Mouse (Mus musculus) kidney, postnatal 0 days (tissue): Measurements from ENCODE around the gene Il4. TPM values are rescaled to one million over a fixed set of nuclear protein-coding genes. Genes with fewer than 3 reads are reported as not detected.

ENCODE experiments used
- ATAC-seq: fragments of 200-750 bp; cut with Nextera tagmentation; replicated peaks from 2 replicates; pipeline ENCODE4 v1.8.0; 2017; ENCODE audit warnings: low read depth, moderate number of reproducible peaks, moderate TSS enrichment, moderate library complexity; ENCODE audit not compliant: low FRiP score
- DNase-seq: peaks from one replicate; pipeline ENCODE4 v3.0.0-alpha.2; 2016; ENCODE audit warnings: low spot score
- H3K27ac ChIP-seq: fragments of 300-500 bp; sonication (generic); 2 replicates; pipeline ENCODE4 v1.5.1; 2014; ENCODE audit warnings: mild to moderate bottlenecking
- H3K27me3 ChIP-seq: fragments of 300-500 bp; sonication (generic); 2 replicates; pipeline ENCODE4 v1.6.1; 2014; ENCODE audit warnings: low read length, mixed read lengths; ENCODE audit not compliant: insufficient read depth
- H3K36me3 ChIP-seq: fragments of 300-500 bp; sonication (generic); 2 replicates; pipeline ENCODE4 v1.6.1; 2014; ENCODE audit warnings: low read length, mixed read lengths; ENCODE audit not compliant: insufficient read depth
- H3K4me1 ChIP-seq: fragments of 300-500 bp; sonication (generic); replicated peaks from 2 replicates; pipeline ENCODE4 v1.6.1; 2014; ENCODE audit warnings: antibody characterized with exemption, low read length, mixed read lengths; ENCODE audit not compliant: insufficient read depth
- H3K4me2 ChIP-seq: fragments of 300-500 bp; sonication (generic); 2 replicates; pipeline ENCODE4 v1.6.1; 2014; ENCODE audit warnings: mild to moderate bottlenecking, low read length, moderate library complexity, mixed read lengths
- H3K4me3 ChIP-seq: fragments of 300-500 bp; sonication (generic); replicated peaks from 2 replicates; pipeline ENCODE4 v1.5.1; 2014; ENCODE audit warnings: low read depth, low read length
- H3K9ac ChIP-seq: fragments of 300-500 bp; sonication (generic); 2 replicates; pipeline ENCODE4 v1.6.1; 2014; ENCODE audit warnings: low read depth, low read length
- H3K9me3 ChIP-seq: fragments of 300-500 bp; sonication (generic); replicated peaks from 2 replicates; pipeline ENCODE4 v1.6.1; 2016; ENCODE audit warnings: low read length, inconsistent platforms, mixed read lengths
- CTCF ChIP-seq: IDR thresholded peaks from 2 replicates; pipeline ENCODE4 v1.5.1; 2016; ENCODE audit warnings: antibody characterized with exemption, low read depth, mild to moderate bottlenecking, moderate library complexity
- WGBS: fragments of 180-500 bp; shearing (Covaris S2); extraction: QIAGEN DNeasy Blood & Tissue Kit; methylation state at CpG from one replicate; pipeline ENCODE4 v1.1.7; 2014; 5-methylcytosine and 5-hydroxymethylcytosine counted together
- polyA plus RNA-seq: library from polyadenylated mRNA; unstranded; fragments of >200 nt; fragmentation: Nextera tagmentation; extraction: Ambion mirVana; gene quantifications from 2 replicates; pipeline ENCODE4 v1.2.1, GENCODE M21; 2015

The Il4 gene
- polyA plus RNA-seq, 1 experiment from 2014 or later: 0.78 TPM

- WGBS: 16% methylated on average over 21 of the region's 21 CpGs
- H3K4me2 ChIP-seq: peak overlapping the region; percentile 31
These were observed 18.8 kb upstream of the Il4 start for GRCm38 (mm10) chr11:53637046-53637802.

GRCm38 (mm10) chr11:53636183-53636646 lies 17.7 kb upstream of the Il4 start:
- H3K9ac ChIP-seq: peak overlapping the region; percentile 31; the same call in 1 of the 2 replicates
- TF ChIP-seq CTCF: no peak
- peaks cover 8% of the 10 kb centered on the region for H3K4me1 ChIP-seq
- H3K4me2 ChIP-seq: peak overlapping the region; percentile 60
- 2% methylated on average over 33 of the region's 40 CpGs for WGBS
- peak; percentile 28 for DNase-seq
- no peaks in the 10 kb centered on the region for H3K9me3 ChIP-seq
- no peaks in the 10 kb centered on the region for H3K36me3 ChIP-seq
- ATAC-seq: peak; percentile 52
- no peak overlapping the region for H3K27ac ChIP-seq
- H3K27me3 ChIP-seq: no peaks in the 10 kb centered on the region
- peak overlapping the region; percentile 28 for H3K4me3 ChIP-seq

More at GRCm38 (mm10) chr11:53637046-53637802, 18.8 kb upstream of the Il4 start:
- H3K9ac ChIP-seq: no peak overlapping the region
- DNase-seq: peak; percentile 54
- H3K36me3 ChIP-seq: no peaks in the 10 kb centered on the region
- 0 out of 2 replicates have a peak, but pooled peaks have one; percentile 43 for ATAC-seq
- no peak overlapping the region for H3K27ac ChIP-seq
- H3K4me3 ChIP-seq: no peak overlapping the region
- no peaks in the 10 kb centered on the region for H3K27me3 ChIP-seq
- H3K9me3 ChIP-seq: no peaks in the 10 kb centered on the region
- peaks cover 8% of the 10 kb centered on the region for H3K4me1 ChIP-seq
- TF ChIP-seq CTCF: no peak

GRCm38 (mm10) chr11:53635590-53636182 lies 17.2 kb upstream of the Il4 start:
- no peak for ATAC-seq
- Histone ChIP-seq H3K4me3 (peak overlapping the region; percentile 28; the same call in 1 of the 2 replicates), H3K27me3 (no peaks in the 10 kb centered on the region), H3K4me2 (peak overlapping the region; percentile 60), H3K4me1 (peaks cover 8% of the 10 kb centered on the region), H3K27ac (no peak overlapping the region), H3K9me3 (no peaks in the 10 kb centered on the region), H3K36me3 (no peaks in the 10 kb centered on the region), H3K9ac (no peak overlapping the region)
- 50% methylated on average over 9 of the region's 9 CpGs for WGBS
- TF ChIP-seq CTCF: no peak
- no peak for DNase-seq

GRCm38 (mm10) chr11:53634556-53634955 lies 16.1 kb upstream of the Il4 start, which contains the start of gene Il13:
Il13 (minus strand) TSS chr11:53634702.
- Histone ChIP-seq H3K9ac (no peak within 1 kb of the TSS), H3K9me3 (no peaks in the 10 kb centered on the region), H3K4me2 (no peak within 1 kb of the TSS), H3K27ac (no peak within 1 kb of the TSS), H3K4me1 (peaks cover 8% of the 10 kb centered on the region), H3K36me3 (no peaks in the 10 kb centered on the region), H3K4me3 (no peak within 1 kb of the TSS), H3K27me3 (no peaks in the 10 kb centered on the region)
- 88% methylated on average over 8 of the region's 8 CpGs for WGBS
- no peak for DNase-seq
- no peak for ATAC-seq
- no peak for TF ChIP-seq CTCF

- Histone ChIP-seq H3K9me3 (no peaks in the 10 kb centered on the region), H3K4me1 (peaks cover 8% of the 10 kb centered on the region), H3K27ac (no peak overlapping the region), H3K27me3 (no peaks in the 10 kb centered on the region), H3K4me3 (no peak overlapping the region), H3K36me3 (no peaks in the 10 kb centered on the region), H3K4me2 (no peak overlapping the region), H3K9ac (no peak overlapping the region)
- TF ChIP-seq CTCF: no peak
- DNase-seq (no peak), ATAC-seq (no peak)
- 77% methylated on average over 7 of the region's 7 CpGs for WGBS
These were observed 15.2 kb upstream of the Il4 start for GRCm38 (mm10) chr11:53633644-53634043.

- H3K4me1 ChIP-seq: peaks cover 8% of the 10 kb centered on the region
- H3K27me3 ChIP-seq: no peaks in the 10 kb centered on the region
- no peak for ATAC-seq
- no peak overlapping the region for H3K4me2 ChIP-seq
- DNase-seq: peak; percentile 49
- no peak overlapping the region for H3K27ac ChIP-seq
- 58% methylated on average over 14 of the region's 14 CpGs for WGBS
- H3K9me3 ChIP-seq: no peaks in the 10 kb centered on the region
- no peak overlapping the region for H3K4me3 ChIP-seq
- H3K36me3 ChIP-seq: no peaks in the 10 kb centered on the region
- TF ChIP-seq CTCF: peak; percentile 64
- no peak overlapping the region for H3K9ac ChIP-seq
These were observed 13.8 kb upstream of the Il4 start for GRCm38 (mm10) chr11:53632122-53632733.
